In the genomic region with DNA sequence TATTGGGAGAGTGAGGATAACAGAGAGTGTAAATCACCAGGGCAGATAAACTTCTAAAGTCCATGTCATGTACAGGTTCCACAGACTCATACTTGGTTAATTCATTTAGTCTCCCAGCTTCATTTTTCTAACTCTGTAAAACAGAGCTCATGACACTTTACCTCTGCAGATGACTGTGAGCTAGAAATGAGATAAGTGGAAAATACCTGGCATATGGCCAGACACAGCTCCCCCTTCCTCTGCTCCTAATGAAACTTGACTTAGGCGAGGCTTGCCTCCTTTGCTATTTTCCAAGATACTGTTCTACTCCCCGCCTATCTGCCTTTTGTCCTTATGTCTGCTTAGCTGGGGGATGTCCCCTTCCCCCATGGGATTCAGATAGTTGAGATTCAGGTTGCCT, we compare ENCODE assay signal across 27 mouse cellular contexts.
DNase-seq lines count a peak whose midpoint lies in the region; ATAC-seq and TF ChIP-seq lines count a peak whose summit lies in the region.
"Had no signal": no experiment of that assay in that cellular context is flagged by ENCODE, and none has a peak within 500 bp of the region (broad histone marks: within the 10 kb centered on the region; RNA-seq: fewer than 3 reads in every experiment).

No protein-coding gene starts in this region.

- peak; percentile 64; the same call in 1 of the 2 replicates for ATAC-seq in heart, embryonic 12.5 days (ENCODE audit: insufficient number of reproducible peaks, low FRiP score)
- peak; percentile 63 for ATAC-seq in intestine, embryonic 15.5 days
- no peak for ATAC-seq in intestine, postnatal 0 days
- ATAC-seq in intestine, embryonic 16.5 days: peak; percentile 74
- ATAC-seq: CD4-positive, CD25-positive, alpha-beta regulatory T cell, adult 4 months; forebrain, embryonic 14.5 days; forebrain, embryonic 16.5 days; Patski had no signal

- WGBS in heart, embryonic 12.5 days: 30% methylated on average over 2 of the region's 2 CpGs
- WGBS in intestine, embryonic 15.5 days: 46% methylated on average over 2 of the region's 2 CpGs
- WGBS in intestine, postnatal 0 days: 39% methylated on average over 2 of the region's 2 CpGs
- 41% methylated on average over 2 of the region's 2 CpGs for WGBS in intestine, embryonic 16.5 days

- H3K27ac ChIP-seq in heart, embryonic 12.5 days (ENCODE audit: poor library complexity, severe bottlenecking): no peak overlapping the region
- no peak overlapping the region for H3K27ac ChIP-seq in intestine, embryonic 15.5 days
- no peak overlapping the region for H3K27ac ChIP-seq in intestine, postnatal 0 days (ENCODE audit: low read depth, low read length)
- H3K27ac ChIP-seq in intestine, embryonic 16.5 days (ENCODE audit: low read length): no peak overlapping the region
- H3K27ac ChIP-seq: embryonic facial prominence, embryonic 13.5 days; embryonic facial prominence, embryonic 15.5 days; forebrain, embryonic 10.5 days; forebrain, embryonic 12.5 days had no signal

- TF ChIP-seq CTCF in intestine, postnatal 0 days (IDR thresholded peaks at IDR 0.05; ENCODE audit: low read depth): no peak

- no peaks in the 10 kb centered on the region for H3K36me3 ChIP-seq in heart, embryonic 12.5 days
- H3K36me3 ChIP-seq in intestine, embryonic 15.5 days: no peaks in the 10 kb centered on the region
- no peaks in the 10 kb centered on the region for H3K36me3 ChIP-seq in intestine, postnatal 0 days (ENCODE audit: control insufficient read depth, insufficient read depth)
- H3K36me3 ChIP-seq in intestine, embryonic 16.5 days (ENCODE audit: control insufficient read depth, insufficient read depth, low read length): no peaks in the 10 kb centered on the region
- H3K36me3 ChIP-seq: embryonic facial prominence, embryonic 13.5 days; embryonic facial prominence, embryonic 15.5 days; forebrain, embryonic 10.5 days; forebrain, embryonic 12.5 days; G1E had no signal

- H3K4me1 ChIP-seq in heart, embryonic 12.5 days (replicated peaks): peaks cover 7% of the 10 kb centered on the region
- H3K4me1 ChIP-seq in intestine, embryonic 15.5 days (replicated peaks): no peaks in the 10 kb centered on the region; the same call in 1 of the 2 replicates
- H3K4me1 ChIP-seq in intestine, postnatal 0 days (replicated peaks; ENCODE audit: control insufficient read depth, insufficient read depth, low read length): no peaks in the 10 kb centered on the region
- 0 out of 2 replicates have a peak, but pooled peaks cover 5% of the 10 kb centered on the region for H3K4me1 ChIP-seq in intestine, embryonic 16.5 days (ENCODE audit: control insufficient read depth, insufficient read depth, low read length)
- H3K4me1 ChIP-seq: embryonic facial prominence, embryonic 13.5 days; embryonic facial prominence, embryonic 15.5 days; forebrain, embryonic 10.5 days; forebrain, embryonic 12.5 days had no signal

- intact Hi-C loops in heart, postnatal 25 days (cut with DNase I): no loop called here

- no peak overlapping the region for H3K4me3 ChIP-seq in heart, embryonic 12.5 days
- no peak overlapping the region for H3K4me3 ChIP-seq in intestine, embryonic 15.5 days (replicated peaks)
- no peak overlapping the region for H3K4me3 ChIP-seq in intestine, postnatal 0 days (ENCODE audit: low read depth, low read length)
- no peak overlapping the region for H3K4me3 ChIP-seq in intestine, embryonic 16.5 days (ENCODE audit: low read length)
- H3K4me3 ChIP-seq: embryonic facial prominence, embryonic 13.5 days; embryonic facial prominence, embryonic 15.5 days; erythroblast, embryonic 14.5 days; forebrain, embryonic 10.5 days; forebrain, embryonic 12.5 days had no signal

- DNase-seq in adrenal gland, adult (ENCODE audit: inconsistent age in 2 of 2, low spot score in 1 of 2): peak; percentile 6 to 47
- DNase-seq in adrenal gland, adult 8-10 months: no peak
- DNase-seq in heart, postnatal 25 days (ENCODE audit: low spot score): no peak
- DNase-seq: adrenal gland, postnatal 14 days; B cell, adult 2 months; cerebellum, adult 11 months; cerebellum, adult 18-20 months; cerebellum, adult 8-10 months; cerebellum, adult 9-11 months; cerebellum, postnatal 14 days; cerebellum, postnatal 36 days; embryo, embryonic 11 days had no signal

- no peaks in the 10 kb centered on the region for H3K27me3 ChIP-seq in heart, embryonic 12.5 days (replicated peaks)
- H3K27me3 ChIP-seq in intestine, embryonic 15.5 days (replicated peaks): no peaks in the 10 kb centered on the region
- no peaks in the 10 kb centered on the region for H3K27me3 ChIP-seq in intestine, postnatal 0 days (replicated peaks; ENCODE audit: control insufficient read depth, insufficient read depth, low read length)
- H3K27me3 ChIP-seq in intestine, embryonic 16.5 days (replicated peaks; ENCODE audit: control insufficient read depth, insufficient read depth, low read length): no peaks in the 10 kb centered on the region
- H3K27me3 ChIP-seq: CH12.LX; embryonic facial prominence, embryonic 13.5 days; embryonic facial prominence, embryonic 15.5 days; Patski had no signal

- H3K4me2 ChIP-seq in heart, embryonic 12.5 days: no peak overlapping the region
- no peak overlapping the region for H3K4me2 ChIP-seq in intestine, embryonic 15.5 days (replicated peaks)
- no peak overlapping the region for H3K4me2 ChIP-seq in intestine, postnatal 0 days (replicated peaks; ENCODE audit: low read depth)
- H3K4me2 ChIP-seq in intestine, embryonic 16.5 days (ENCODE audit: low read depth, low read length): no peak overlapping the region
- H3K4me2 ChIP-seq: embryonic facial prominence, embryonic 13.5 days; embryonic facial prominence, embryonic 15.5 days; forebrain, embryonic 12.5 days had no signal

- H3K9me3 ChIP-seq in heart, embryonic 12.5 days (replicated peaks): no peaks in the 10 kb centered on the region
- no peaks in the 10 kb centered on the region for H3K9me3 ChIP-seq in intestine, embryonic 15.5 days
- no peaks in the 10 kb centered on the region for H3K9me3 ChIP-seq in intestine, postnatal 0 days (ENCODE audit: control insufficient read depth)
- H3K9me3 ChIP-seq in intestine, embryonic 16.5 days (ENCODE audit: control insufficient read depth, low read length): no peaks in the 10 kb centered on the region
- H3K9me3 ChIP-seq: embryonic facial prominence, embryonic 13.5 days; embryonic facial prominence, embryonic 15.5 days; forebrain, embryonic 10.5 days; forebrain, embryonic 12.5 days; G1E had no signal

- H3K9ac ChIP-seq in heart, embryonic 12.5 days: no peak overlapping the region
- no peak overlapping the region for H3K9ac ChIP-seq in intestine, embryonic 15.5 days
- no peak overlapping the region for H3K9ac ChIP-seq in intestine, postnatal 0 days (ENCODE audit: low read depth, low read length)
- H3K9ac ChIP-seq in intestine, embryonic 16.5 days (ENCODE audit: low read depth, low read length): no peak overlapping the region
- H3K9ac ChIP-seq: embryonic facial prominence, embryonic 13.5 days; embryonic facial prominence, embryonic 15.5 days; forebrain, embryonic 12.5 days had no signal

Comparison
In these comparisons a context has a peak if more than half of its experiments do, and no peak if none do; other contexts are left out.
1. DNase-seq: peak in adrenal gland, adult (2 of 2); none in adrenal gland, adult 8-10 months (single experiment) and heart, postnatal 25 days (single experiment).